Mouse (Mus musculus): ENCODE measurements around the gene Abhd8. TPM values are rescaled to one million over a fixed set of nuclear protein-coding genes. Genes with fewer than 3 reads are reported as not detected.
"Not testable (repeated sequence)": the region's sequence is repeated elsewhere in the genome, so short reads cannot be mapped to it uniquely, and the experiment has no call there.

Abhd8 gene
- polyA plus RNA-seq, 1 experiment from 2014 or later = 108 TPM

GRCm38 (mm10) chr8:71445096-71445495 is 18.4 kb downstream of the Abhd8 start:
- Histone ChIP-seq H3K4me2 (replicated peaks) (no peak overlapping the region), H3K4me1 (no peaks in the 10 kb centered on the region), H3K4me3 (no peak overlapping the region), H3K9me3 (replicated peaks) (no peaks in the 10 kb centered on the region), H3K36me3 (no peaks in the 10 kb centered on the region), H3K9ac (no peak overlapping the region), H3K27ac (no peak overlapping the region), H3K27me3 (peaks cover 5% of the 10 kb centered on the region; the same call in 1 of the 2 replicates)
- no peak for ATAC-seq (ENCODE audit: low FRiP score)
- WGBS = 84% methylated on average over 7 of the region's 7 CpGs

- Histone ChIP-seq H3K27me3 (peaks cover 5% of the 10 kb centered on the region; the same call in 1 of the 2 replicates), H3K4me2 (replicated peaks) (no peak overlapping the region), H3K4me1 (no peaks in the 10 kb centered on the region)
These were observed 22.1 kb downstream of the Abhd8 start for GRCm38 (mm10) chr8:71441404-71441803.

GRCm38 (mm10) chr8:71437041-71437440 is 26.4 kb downstream of the Abhd8 start:
- peaks cover 3% of the 10 kb centered on the region; the same call in 1 of the 2 replicates for H3K27me3 ChIP-seq
- H3K27ac ChIP-seq = no peak overlapping the region
- H3K4me3 ChIP-seq = no peak overlapping the region
- 56% methylated on average over 3 of the region's 3 CpGs for WGBS
- no peaks in the 10 kb centered on the region for H3K4me1 ChIP-seq
- no peak overlapping the region for H3K4me2 ChIP-seq (replicated peaks)
- H3K9me3 ChIP-seq (replicated peaks) = 0 out of 2 replicates have a peak, but pooled peaks cover 3% of the 10 kb centered on the region
- H3K36me3 ChIP-seq = no peaks in the 10 kb centered on the region
- H3K9ac ChIP-seq = no peak overlapping the region
- no peak for ATAC-seq (ENCODE audit: low FRiP score)

More at GRCm38 (mm10) chr8:71441404-71441803, 22.1 kb downstream of the Abhd8 start:
- ATAC-seq (ENCODE audit: low FRiP score) = no peak
- H3K9ac ChIP-seq = no peak overlapping the region
- no peak overlapping the region for H3K4me3 ChIP-seq
- no peaks in the 10 kb centered on the region for H3K9me3 ChIP-seq (replicated peaks)
- H3K36me3 ChIP-seq = no peaks in the 10 kb centered on the region
- H3K27ac ChIP-seq = no peak overlapping the region
- WGBS = under 1% methylated on average over 7 of the region's 7 CpGs

DNA sequence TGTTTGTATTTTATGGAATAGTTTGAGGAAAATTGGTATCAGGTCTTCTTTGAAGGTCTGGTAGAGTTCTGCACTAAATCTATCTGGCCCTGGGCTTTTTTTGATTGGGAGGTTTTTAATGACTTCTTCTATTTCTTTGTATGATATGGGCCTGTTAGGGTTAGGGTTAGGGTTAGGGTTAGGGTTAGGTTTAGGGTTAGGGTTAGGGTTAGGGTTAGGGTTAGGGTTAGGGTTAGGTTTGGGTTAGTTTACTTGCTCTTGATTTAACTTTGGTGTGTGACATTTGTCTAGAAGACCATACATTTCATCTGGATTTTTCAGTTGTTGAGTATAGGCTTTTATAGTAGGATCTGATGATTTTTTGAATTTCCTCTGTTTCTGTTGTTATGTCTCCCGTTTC is 30.5 kb downstream of the Abhd8 start:
- not testable (repeated sequence) for H3K4me2 ChIP-seq (replicated peaks); ATAC-seq (ENCODE audit: low FRiP score); H3K4me1 ChIP-seq; H3K27me3 ChIP-seq; H3K27ac ChIP-seq; H3K4me3 ChIP-seq; H3K9ac ChIP-seq; H3K36me3 ChIP-seq; H3K9me3 ChIP-seq (replicated peaks)
- 83% methylated on average over 1 of the region's 1 CpGs for WGBS

- no peak overlapping the region for H3K9ac ChIP-seq
- H3K36me3 ChIP-seq = no peaks in the 10 kb centered on the region
- H3K4me3 ChIP-seq = no peak overlapping the region
- no peaks in the 10 kb centered on the region for H3K4me1 ChIP-seq
- no peaks in the 10 kb centered on the region for H3K27me3 ChIP-seq
- H3K4me2 ChIP-seq (replicated peaks) = no peak overlapping the region
- 0 out of 2 replicates have a peak, but pooled peaks cover 11% of the 10 kb centered on the region for H3K9me3 ChIP-seq (replicated peaks)
- no peak for ATAC-seq (ENCODE audit: low FRiP score)
- H3K27ac ChIP-seq = no peak overlapping the region
These were observed 41.3 kb downstream of the Abhd8 start for GRCm38 (mm10) chr8:71422121-71422520.

GRCm38 (mm10) chr8:71411535-71412273 is 51.8 kb downstream of the Abhd8 start:
- Histone ChIP-seq H3K36me3 (peaks cover 14% of the 10 kb centered on the region; the same call in 1 of the 2 replicates), H3K4me2 (replicated peaks) (no peak overlapping the region), H3K9ac (no peak overlapping the region), H3K27me3 (no peaks in the 10 kb centered on the region), H3K4me3 (no peak overlapping the region), H3K27ac (no peak overlapping the region), H3K4me1 (peaks cover 10% of the 10 kb centered on the region), H3K9me3 (replicated peaks) (no peaks in the 10 kb centered on the region)
- WGBS = 46% methylated on average over 11 of the region's 11 CpGs
- ATAC-seq (ENCODE audit: low FRiP score) = no peak

GRCm38 (mm10) chr8:71408231-71408630 is 55.2 kb downstream of the Abhd8 start:
- H3K36me3 ChIP-seq = peaks cover 17% of the 10 kb centered on the region; the same call in 1 of the 2 replicates
- 95% methylated on average over 4 of the region's 4 CpGs for WGBS
- no peak overlapping the region for H3K4me2 ChIP-seq (replicated peaks)
- no peak for ATAC-seq (ENCODE audit: low FRiP score)
- no peak overlapping the region for H3K9ac ChIP-seq
- no peaks in the 10 kb centered on the region for H3K9me3 ChIP-seq (replicated peaks)
- no peak overlapping the region for H3K4me3 ChIP-seq
- H3K4me1 ChIP-seq = peaks cover 19% of the 10 kb centered on the region
- no peak overlapping the region for H3K27ac ChIP-seq
- H3K27me3 ChIP-seq = no peaks in the 10 kb centered on the region

DNA sequence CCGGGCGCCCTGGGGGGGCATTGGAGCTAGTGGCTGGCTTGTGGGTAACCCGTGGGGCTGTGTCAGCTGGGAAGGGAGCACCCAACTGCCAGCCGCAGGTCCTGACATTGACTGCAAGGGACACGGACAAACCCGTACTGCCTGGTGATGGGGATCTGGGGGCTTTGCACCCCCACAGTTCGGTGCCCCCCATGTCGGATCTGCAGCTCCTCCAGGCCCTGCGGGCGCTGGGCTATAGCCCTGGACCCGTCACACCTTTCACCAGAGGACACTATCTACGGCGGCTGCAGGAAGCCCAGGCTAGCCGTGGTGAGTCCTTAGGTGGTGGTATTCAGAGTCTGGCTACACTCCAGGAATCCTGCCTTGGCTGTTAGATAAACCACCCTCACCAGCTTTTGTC is 56.0 kb downstream of the Abhd8 start:
- Histone ChIP-seq H3K9ac (no peak overlapping the region), H3K4me3 (peak overlapping the region; percentile 49; the same call in 1 of the 2 replicates), H3K27me3 (no peaks in the 10 kb centered on the region), H3K36me3 (peaks cover 17% of the 10 kb centered on the region; the same call in 1 of the 2 replicates), H3K9me3 (replicated peaks) (no peaks in the 10 kb centered on the region), H3K27ac (no peak overlapping the region), H3K4me1 (peaks cover 19% of the 10 kb centered on the region), H3K4me2 (replicated peaks) (peak overlapping the region; percentile 82; the same call in 1 of the 2 replicates)
- WGBS = 93% methylated on average over 14 of the region's 14 CpGs
- no peak for ATAC-seq (ENCODE audit: low FRiP score)

Other genes starting within 250 kb of the Abhd8 start
- 28.4 and 30.4 TPM in 2 replicates for gene Myo9b, start 190.9 kb downstream of the Abhd8 start, polyA plus RNA-seq (2016; fragmentation: Nextera tagmentation; extraction: Ambion mirVana)
- 51.2 and 52.6 TPM in 2 replicates for gene Haus8, start 190.7 kb downstream of the Abhd8 start, polyA plus RNA-seq (2016; fragmentation: Nextera tagmentation; extraction: Ambion mirVana)
- gene Use1, start 96.8 kb downstream of the Abhd8 start, polyA plus RNA-seq (2016; fragmentation: Nextera tagmentation; extraction: Ambion mirVana) = 80.8 and 82.4 TPM in 2 replicates
- gene Ocel1, start 92.4 kb downstream of the Abhd8 start, polyA plus RNA-seq (2016; fragmentation: Nextera tagmentation; extraction: Ambion mirVana) = 5.8 and 6.7 TPM in 2 replicates
- gene Nr2f6, start 81.7 kb downstream of the Abhd8 start, polyA plus RNA-seq (2016; fragmentation: Nextera tagmentation; extraction: Ambion mirVana) = 61.2 and 65.2 TPM in 2 replicates
- gene Ushbp1, start 67.9 kb downstream of the Abhd8 start, polyA plus RNA-seq (2016; fragmentation: Nextera tagmentation; extraction: Ambion mirVana) = 5.7 and 6.8 TPM in 2 replicates
- 91.1 and 104 TPM in 2 replicates for gene Babam1, start 66.8 kb downstream of the Abhd8 start, polyA plus RNA-seq (2016; fragmentation: Nextera tagmentation; extraction: Ambion mirVana)
- 22.0 and 26.4 TPM in 2 replicates for gene Ankle1, start 57.6 kb downstream of the Abhd8 start, polyA plus RNA-seq (2016; fragmentation: Nextera tagmentation; extraction: Ambion mirVana)
- gene Mrpl34, start 1.3 kb upstream of the Abhd8 start, polyA plus RNA-seq (2016; fragmentation: Nextera tagmentation; extraction: Ambion mirVana) = 194 and 214 TPM in 2 replicates
- 155 and 161 TPM in 2 replicates for gene Dda1, start 5.5 kb upstream of the Abhd8 start, polyA plus RNA-seq (2016; fragmentation: Nextera tagmentation; extraction: Ambion mirVana)
- 18.0 and 19.6 TPM in 2 replicates for gene Ano8, start 22.3 kb upstream of the Abhd8 start, polyA plus RNA-seq (2016; fragmentation: Nextera tagmentation; extraction: Ambion mirVana)
- 15.3 and 16.5 TPM in 2 replicates for gene Gtpbp3, start 24.4 kb upstream of the Abhd8 start, polyA plus RNA-seq (2016; fragmentation: Nextera tagmentation; extraction: Ambion mirVana)
- 39.7 and 42.4 TPM in 2 replicates for gene Plvap, start 48.1 kb upstream of the Abhd8 start, polyA plus RNA-seq (2016; fragmentation: Nextera tagmentation; extraction: Ambion mirVana)
- gene Ccdc194, start 62.1 kb upstream of the Abhd8 start, polyA plus RNA-seq (2016; fragmentation: Nextera tagmentation; extraction: Ambion mirVana) = 0.67 and 0.70 TPM in 2 replicates
- 12.9 and 13.4 TPM in 2 replicates for gene Bst2, start 73.8 kb upstream of the Abhd8 start, polyA plus RNA-seq (2016; fragmentation: Nextera tagmentation; extraction: Ambion mirVana)
- gene Mvb12a, start 79.3 kb upstream of the Abhd8 start, polyA plus RNA-seq (2016; fragmentation: Nextera tagmentation; extraction: Ambion mirVana) = 51.7 and 58.4 TPM in 2 replicates
- gene Tmem221, start 95.2 kb upstream of the Abhd8 start, polyA plus RNA-seq (2016; fragmentation: Nextera tagmentation; extraction: Ambion mirVana) = 0.18 and 0.56 TPM in 2 replicates
- not detected in 2 replicates for gene Nxnl1, start 102.9 kb upstream of the Abhd8 start, polyA plus RNA-seq (2016; fragmentation: Nextera tagmentation; extraction: Ambion mirVana)
- gene Slc27a1, start 105.2 kb upstream of the Abhd8 start, polyA plus RNA-seq (2016; fragmentation: Nextera tagmentation; extraction: Ambion mirVana) = 51.3 and 54.8 TPM in 2 replicates
- gene Pgls, start 128.5 kb upstream of the Abhd8 start, polyA plus RNA-seq (2016; fragmentation: Nextera tagmentation; extraction: Ambion mirVana) = 197 and 202 TPM in 2 replicates
- 5.3 and 6.3 TPM in 2 replicates for gene Fam129c, start 134.0 kb upstream of the Abhd8 start, polyA plus RNA-seq (2016; fragmentation: Nextera tagmentation; extraction: Ambion mirVana)
- 63.7 and 65.9 TPM in 2 replicates for gene Colgalt1, start 147.3 kb upstream of the Abhd8 start, polyA plus RNA-seq (2016; fragmentation: Nextera tagmentation; extraction: Ambion mirVana)
- 13.9 and 16.1 TPM in 2 replicates for gene Unc13a, start 208.1 kb upstream of the Abhd8 start, polyA plus RNA-seq (2016; fragmentation: Nextera tagmentation; extraction: Ambion mirVana)
- 3.7 and 3.8 TPM in 2 replicates for gene Jak3, start 212.6 kb upstream of the Abhd8 start, polyA plus RNA-seq (2016; fragmentation: Nextera tagmentation; extraction: Ambion mirVana)
- gene Insl3, start 225.6 kb upstream of the Abhd8 start, polyA plus RNA-seq (2016; fragmentation: Nextera tagmentation; extraction: Ambion mirVana) = 0.69 TPM in 1 of 2 replicates, not detected in the other
- 0.59 and 0.86 TPM in 2 replicates for gene B3gnt3, start 238.1 kb upstream of the Abhd8 start, polyA plus RNA-seq (2016; fragmentation: Nextera tagmentation; extraction: Ambion mirVana)

Data from hindbrain, embryonic 12.5 days (tissue).